Comparison of ENCODE assay signal across 10 mouse cellular contexts in the genomic region with DNA sequence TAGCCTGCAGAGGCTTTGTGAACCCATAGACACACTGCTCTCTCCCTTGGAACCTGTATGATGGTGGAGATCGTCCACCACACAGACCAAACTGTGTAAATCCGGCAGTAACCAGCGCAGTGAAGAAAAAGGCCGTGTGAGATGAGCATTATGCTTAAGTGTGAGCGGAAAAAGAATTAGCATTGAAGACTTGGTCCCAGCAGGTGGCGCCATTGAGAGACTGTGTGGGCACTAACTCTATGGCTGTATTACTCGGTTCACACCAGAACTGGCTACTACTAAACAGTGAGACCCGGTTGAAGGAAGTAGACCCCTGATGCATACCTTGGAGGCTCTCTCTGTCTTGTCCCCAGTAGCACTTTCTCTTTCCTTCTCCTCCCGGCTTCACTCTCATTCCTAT.
DNase-seq lines count a peak whose midpoint lies in the region; ATAC-seq and TF ChIP-seq lines count a peak whose summit lies in the region.
"Had no signal": no experiment of that assay in that cellular context is flagged by ENCODE, and none has a peak within 500 bp of the region (broad histone marks: within the 10 kb centered on the region; RNA-seq: fewer than 3 reads in every experiment).

No protein-coding gene starts in this region.

- no peak overlapping the region for H3K4me2 ChIP-seq in kidney, embryonic 15.5 days
- no peak overlapping the region for H3K4me2 ChIP-seq in forebrain, postnatal 0 days (ENCODE audit: low read depth)

- peak; percentile 31 to 36 (median 32); a peak in 5 of 6 replicates for TF ChIP-seq CTCF in MEL (IDR thresholded peaks at IDR 0.05 in 2 of 3, conservative IDR thresholded peaks at IDR 0.05 in 1 of 3; ENCODE audit: control insufficient read depth in 1 of 3, insufficient read depth in 1 of 3, low read depth in 2 of 3, low read length in 3 of 3, poor library complexity in 1 of 3, severe bottlenecking in 1 of 3)
- TF ChIP-seq CTCF in forebrain, postnatal 0 days (IDR thresholded peaks at IDR 0.05; ENCODE audit: low read depth), result peak; percentile 53

- peak; percentile 25 for TF ChIP-seq RAD21 in MEL (IDR thresholded peaks at IDR 0.05; ENCODE audit: low read depth, low read length)

- intact Hi-C loops in left cerebral cortex, postnatal 36 days (cut with DNase I), result no loop called here

- H3K9ac ChIP-seq in kidney, embryonic 15.5 days, result no peak overlapping the region
- no peak overlapping the region for H3K9ac ChIP-seq in MEL (ENCODE audit: control insufficient read depth, low read depth, low read length, poor library complexity, severe bottlenecking)
- no peak overlapping the region for H3K9ac ChIP-seq in forebrain, postnatal 0 days

- H3K36me3 ChIP-seq in kidney, embryonic 15.5 days, result no peaks in the 10 kb centered on the region
- no peaks in the 10 kb centered on the region for H3K36me3 ChIP-seq in MEL (ENCODE audit: control insufficient read depth in 1 of 2, insufficient read depth in 2 of 2, low read length in 2 of 2)
- no peaks in the 10 kb centered on the region for H3K36me3 ChIP-seq in forebrain, postnatal 0 days (ENCODE audit: insufficient read depth)

- peak; percentile 19 for DNase-seq in kidney, postnatal 10 days
- DNase-seq in B cell, adult 2 months, result peak; percentile 2
- peak; percentile 16 for DNase-seq in MEL (ENCODE audit: low read depth, low spot score)
- no peak for DNase-seq in forebrain, postnatal 0 days
- no peak for DNase-seq in ovary, adult 18-20 months (ENCODE audit: low spot score)
- no peak for DNase-seq in left cerebral cortex, postnatal 36 days (ENCODE audit: low spot score in 2 of 2)
- no peak for DNase-seq in frontal cortex, adult 2 months (ENCODE audit: extremely low spot score in 1 of 2, low spot score in 1 of 2)
- DNase-seq: gastrocnemius, postnatal 14 days had no signal

- no peak overlapping the region for H3K27ac ChIP-seq in kidney, embryonic 15.5 days
- H3K27ac ChIP-seq in MEL (ENCODE audit: control insufficient read depth, low read depth, low read length), result no peak overlapping the region
- H3K27ac ChIP-seq in forebrain, postnatal 0 days (ENCODE audit: low read depth, low read length), result no peak overlapping the region

- no peaks in the 10 kb centered on the region for H3K9me3 ChIP-seq in kidney, embryonic 15.5 days (replicated peaks)
- H3K9me3 ChIP-seq in MEL (replicated peaks; ENCODE audit: insufficient read depth, low read length), result no peaks in the 10 kb centered on the region
- no peaks in the 10 kb centered on the region for H3K9me3 ChIP-seq in forebrain, postnatal 0 days (ENCODE audit: low read length)

- H3K4me1 ChIP-seq in kidney, embryonic 15.5 days, result 0 out of 2 replicates have a peak, but pooled peaks cover 2% of the 10 kb centered on the region
- H3K4me1 ChIP-seq in MEL (ENCODE audit: control insufficient read depth in 1 of 2, insufficient read depth in 2 of 2, low read length in 2 of 2), result no peaks in the 10 kb centered on the region
- no peaks in the 10 kb centered on the region for H3K4me1 ChIP-seq in forebrain, postnatal 0 days (ENCODE audit: insufficient read depth)
- H3K4me1 ChIP-seq: megakaryocyte, embryonic 14.5 days had no signal

- WGBS in kidney, embryonic 15.5 days, result 64% methylated on average over 9 of the region's 9 CpGs
- 61% methylated on average over 9 of the region's 9 CpGs for WGBS in forebrain, postnatal 0 days

- no peaks in the 10 kb centered on the region for H3K27me3 ChIP-seq in kidney, embryonic 15.5 days
- H3K27me3 ChIP-seq in MEL (ENCODE audit: control insufficient read depth in 1 of 2, insufficient read depth in 2 of 2, low read length in 2 of 2), result no peaks in the 10 kb centered on the region
- H3K27me3 ChIP-seq in forebrain, postnatal 0 days (ENCODE audit: insufficient read depth, low read length), result no peaks in the 10 kb centered on the region

- TF ChIP-seq EP300 in MEL (IDR thresholded peaks at IDR 0.05; ENCODE audit: low read depth in 1 of 2, low read length in 2 of 2), result no peak

- no peak for TF ChIP-seq POLR2A in MEL (IDR thresholded peaks at IDR 0.05; ENCODE audit: control insufficient read depth in 1 of 2, insufficient read depth in 1 of 2, low read depth in 1 of 2, low read length in 2 of 2, poor library complexity in 1 of 2)

- H3K79me2 ChIP-seq in MEL (ENCODE audit: control insufficient read depth, insufficient read depth, low read length, poor library complexity), result no peaks in the 10 kb centered on the region

- H3K4me3 ChIP-seq in kidney, embryonic 15.5 days (replicated peaks), result no peak overlapping the region
- no peak overlapping the region for H3K4me3 ChIP-seq in MEL (ENCODE audit: control insufficient read depth in 1 of 2, insufficient read depth in 1 of 2, low read depth in 2 of 2, low read length in 2 of 2)
- H3K4me3 ChIP-seq in forebrain, postnatal 0 days (ENCODE audit: low read depth, low read length), result no peak overlapping the region
- H3K4me3 ChIP-seq: megakaryocyte, embryonic 14.5 days had no signal

- ATAC-seq in kidney, embryonic 15.5 days (replicated peaks; ENCODE audit: low FRiP score), result no peak
- no peak for ATAC-seq in forebrain, postnatal 0 days

TF ChIP-seq in MEL, 35 proteins besides CTCF, POLR2A, EP300 and RAD21:
- no peak for TF ChIP-seq UBTF (IDR thresholded peaks at IDR 0.05; ENCODE audit: borderline replicate concordance, insufficient read depth, low read depth, low read length)
- TF ChIP-seq SMC3 (IDR thresholded peaks at IDR 0.05; ENCODE audit: low read depth, low read length), result peak; percentile 45

Comparison
In these comparisons a context has a peak if more than half of its experiments do, and no peak if none do; other contexts are left out.
1. DNase-seq: peak in kidney, postnatal 10 days (single experiment), B cell, adult 2 months (2 of 2) and MEL (single experiment); none in forebrain, postnatal 0 days (single experiment), ovary, adult 18-20 months (single experiment), left cerebral cortex, postnatal 36 days (0 of 2) and frontal cortex, adult 2 months (0 of 2).